Mouse (Mus musculus): ENCODE data around the gene Foxr1.

GRCm38 (mm10) chr9:44488416-44488815 is 47.5 kb upstream of the Foxr1 start:
- TF ChIP-seq EP300 (IDR thresholded peaks at IDR 0.05) (no peak), CTCF (IDR thresholded peaks at IDR 0.05) (no peak)
